Mouse (Mus musculus) liver, postnatal 0 days (tissue): ENCODE data around the gene Dlx4.

Experiments used
- CTCF ChIP-seq: sonication (generic); IDR thresholded peaks from 2 replicates; pipeline ENCODE4 v1.5.1; 2016; ENCODE audit warnings: antibody characterized with exemption, low read depth
- EP300 ChIP-seq: IDR thresholded peaks from 2 replicates; pipeline ENCODE4 v1.6.1; 2016; ENCODE audit warnings: antibody characterized with exemption, low read depth, mild to moderate bottlenecking

DNA sequence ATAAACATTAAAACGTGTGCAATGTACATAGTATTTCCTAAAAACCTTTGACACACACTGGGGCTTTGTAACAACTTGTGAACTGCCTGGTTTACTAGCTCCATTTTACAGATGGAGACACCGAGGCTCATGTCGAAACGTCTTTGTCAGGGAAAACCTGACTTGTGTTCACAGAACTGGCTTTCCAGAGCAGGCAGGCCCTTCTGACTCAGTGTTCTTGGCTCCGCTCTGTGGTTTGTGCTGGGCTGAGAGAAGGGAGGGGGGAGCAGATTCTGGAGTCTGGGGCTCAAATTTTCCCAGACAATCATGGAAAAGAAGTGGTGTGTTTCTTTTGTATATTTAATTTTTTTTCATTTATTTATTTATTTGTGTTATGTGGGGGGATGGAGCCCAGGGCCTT is 7.6 kb upstream of the Dlx4 start:
- TF ChIP-seq CTCF (no peak), EP300 (no peak)
